Mouse (Mus musculus) hindbrain, embryonic 14.5 days (tissue): Measurements from ENCODE around the gene Csrnp1. TPM values are rescaled to one million over a fixed set of nuclear protein-coding genes. Genes with fewer than 3 reads are reported as not detected.

Experiments used
- ATAC-seq: fragments of 200-750 bp; cut with Nextera tagmentation; 2 replicates; pipeline ENCODE4 v1.8.0; 2017; ENCODE audit warnings: moderate number of reproducible peaks, mild to moderate bottlenecking, moderate TSS enrichment, moderate library complexity; ENCODE audit not compliant: low FRiP score
- DNase-seq: peaks from one replicate; pipeline ENCODE4 v3.0.0-alpha.2; 2015; ENCODE audit warnings: low spot score
- H3K27ac ChIP-seq: fragments of 300-500 bp; sonication (generic); 2 replicates; pipeline ENCODE4 v1.5.1; 2014; ENCODE audit warnings: mild to moderate bottlenecking, moderate library complexity
- H3K27me3 ChIP-seq: fragments of 300-500 bp; sonication (generic); 2 replicates; pipeline ENCODE4 v1.6.1; 2014; ENCODE audit warnings: mild to moderate bottlenecking, low read length, mixed read lengths; ENCODE audit not compliant: control insufficient read depth, insufficient read depth
- H3K36me3 ChIP-seq: fragments of 300-500 bp; sonication (generic); replicated peaks from 2 replicates; pipeline ENCODE4 v1.6.1; 2014; ENCODE audit not compliant: control insufficient read depth, insufficient read depth
- H3K4me1 ChIP-seq: fragments of 300-500 bp; sonication (generic); replicated peaks from 2 replicates; pipeline ENCODE4 v1.6.1; 2014; ENCODE audit warnings: antibody characterized with exemption, low read length, mixed read lengths; ENCODE audit not compliant: control insufficient read depth, insufficient read depth
- H3K4me2 ChIP-seq: fragments of 300-500 bp; sonication (generic); replicated peaks from 2 replicates; pipeline ENCODE4 v1.6.1; 2014; ENCODE audit warnings: mild to moderate bottlenecking, moderate library complexity
- H3K4me3 ChIP-seq: fragments of 300-500 bp; sonication (generic); replicated peaks from 2 replicates; pipeline ENCODE4 v1.5.1; 2014; ENCODE audit warnings: mild to moderate bottlenecking, low read length
- H3K9ac ChIP-seq: fragments of 300-500 bp; sonication (generic); 2 replicates; pipeline ENCODE4 v1.6.1; 2014
- H3K9me3 ChIP-seq: fragments of 300-500 bp; sonication (generic); 2 replicates; pipeline ENCODE4 v1.6.1; 2016; ENCODE audit warnings: low read length; ENCODE audit not compliant: control insufficient read depth
- WGBS: fragments of 180-500 bp; shearing (Covaris S2); extraction: QIAGEN DNeasy Blood & Tissue Kit; methylation state at CpG from one replicate; pipeline ENCODE4 v1.1.7; 2014; 5-methylcytosine and 5-hydroxymethylcytosine counted together
- polyA plus RNA-seq: library from polyadenylated mRNA; unstranded; fragments of >200 nt; fragmentation: Nextera tagmentation; extraction: Ambion mirVana; gene quantifications from 2 replicates; pipeline ENCODE4 v1.2.1, GENCODE M21; 2014

Csrnp1 gene
- polyA plus RNA-seq, 1 experiment from 2014 or later: 0.68 TPM

DNA sequence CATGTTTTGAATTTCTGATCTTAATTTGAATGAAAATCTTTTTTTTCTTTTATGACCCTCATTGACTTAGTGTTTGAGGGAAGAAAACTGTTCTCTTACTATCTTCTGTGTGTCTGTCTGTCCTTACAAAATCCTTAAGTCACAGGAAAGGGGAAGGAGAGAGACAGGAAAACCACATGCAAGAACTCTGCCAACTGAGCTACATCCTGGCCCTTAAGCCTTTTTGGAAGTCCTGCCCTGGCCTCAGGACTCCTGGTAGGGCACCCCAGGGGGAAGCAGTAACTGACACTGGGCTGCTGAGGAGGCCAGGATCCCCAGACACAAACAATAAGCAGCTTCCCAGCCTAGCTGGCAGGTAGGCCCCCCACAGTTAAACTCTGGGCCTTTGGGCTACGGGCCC, 41.1 kb downstream of the Csrnp1 start:
- Histone ChIP-seq H3K27ac (no peak overlapping the region), H3K4me1 (no peaks in the 10 kb centered on the region), H3K4me3 (no peak overlapping the region), H3K9ac (no peak overlapping the region), H3K9me3 (no peaks in the 10 kb centered on the region), H3K36me3 (no peaks in the 10 kb centered on the region), H3K4me2 (no peak overlapping the region), H3K27me3 (no peaks in the 10 kb centered on the region)
- DNase-seq (no peak), ATAC-seq (no peak)
- WGBS: 64% methylated on average over 1 of the region's 1 CpGs

- no peaks in the 10 kb centered on the region for H3K9me3 ChIP-seq
- H3K4me1 ChIP-seq: peaks cover 3% of the 10 kb centered on the region; the same call in 1 of the 2 replicates
- no peak overlapping the region for H3K4me2 ChIP-seq
- DNase-seq (no peak), ATAC-seq (no peak)
- H3K27ac ChIP-seq: no peak overlapping the region
- H3K27me3 ChIP-seq: no peaks in the 10 kb centered on the region
- no peak overlapping the region for H3K9ac ChIP-seq
- H3K4me3 ChIP-seq: no peak overlapping the region
- H3K36me3 ChIP-seq: no peaks in the 10 kb centered on the region
- WGBS: 81% methylated on average over 14 of the region's 14 CpGs
Measured at GRCm38 (mm10) chr9:119941861-119942260, 42.6 kb downstream of the Csrnp1 start.

- Histone ChIP-seq H3K4me1 (peaks cover 7% of the 10 kb centered on the region; the same call in 1 of the 2 replicates), H3K9ac (no peak overlapping the region)
- WGBS: 87% methylated on average over 5 of the region's 5 CpGs
Measured at GRCm38 (mm10) chr9:119941407-119941806, 43.1 kb downstream of the Csrnp1 start.

GRCm38 (mm10) chr9:119939646-119940045, 44.8 kb downstream of the Csrnp1 start:
- Histone ChIP-seq H3K4me1 (peaks cover 9% of the 10 kb centered on the region; the same call in 1 of the 2 replicates), H3K9me3 (no peaks in the 10 kb centered on the region), H3K27me3 (no peaks in the 10 kb centered on the region), H3K36me3 (no peaks in the 10 kb centered on the region), H3K27ac (no peak overlapping the region), H3K4me2 (no peak overlapping the region), H3K9ac (no peak overlapping the region), H3K4me3 (no peak overlapping the region)
- 80% methylated on average over 10 of the region's 10 CpGs for WGBS
- ATAC-seq (no peak), DNase-seq (no peak)

More at GRCm38 (mm10) chr9:119941407-119941806, 43.1 kb downstream of the Csrnp1 start:
- ATAC-seq (no peak), DNase-seq (no peak)
- Histone ChIP-seq H3K4me2 (no peak overlapping the region), H3K4me3 (no peak overlapping the region), H3K27me3 (no peaks in the 10 kb centered on the region), H3K9me3 (no peaks in the 10 kb centered on the region), H3K27ac (no peak overlapping the region), H3K36me3 (no peaks in the 10 kb centered on the region)

DNA sequence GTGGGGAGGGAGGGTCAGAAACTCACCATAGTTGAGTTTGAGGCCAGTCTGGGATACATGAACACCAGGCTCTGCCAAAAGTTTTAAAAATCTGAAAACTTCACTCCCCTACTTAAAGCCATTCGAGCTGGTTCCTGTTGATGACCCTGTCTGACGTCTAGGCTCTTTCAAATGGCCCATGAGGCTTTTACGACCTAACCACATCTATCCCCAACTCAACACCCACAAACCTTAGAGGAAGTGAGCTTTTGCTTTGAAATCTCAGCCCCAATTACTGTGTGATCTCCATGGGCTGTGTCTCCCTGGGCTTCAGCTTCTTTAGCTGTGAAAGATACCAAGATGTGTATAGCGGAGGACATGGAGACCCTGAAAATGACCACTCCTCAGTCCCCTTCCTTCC, 46.0 kb downstream of the Csrnp1 start:
- Histone ChIP-seq H3K27me3 (no peaks in the 10 kb centered on the region), H3K4me1 (peaks cover 9% of the 10 kb centered on the region; the same call in 1 of the 2 replicates), H3K27ac (no peak overlapping the region), H3K9me3 (no peaks in the 10 kb centered on the region), H3K4me2 (no peak overlapping the region), H3K9ac (no peak overlapping the region), H3K36me3 (no peaks in the 10 kb centered on the region), H3K4me3 (no peak overlapping the region)
- DNase-seq: no peak
- 92% methylated on average over 4 of the region's 4 CpGs for WGBS
- ATAC-seq: no peak

DNA sequence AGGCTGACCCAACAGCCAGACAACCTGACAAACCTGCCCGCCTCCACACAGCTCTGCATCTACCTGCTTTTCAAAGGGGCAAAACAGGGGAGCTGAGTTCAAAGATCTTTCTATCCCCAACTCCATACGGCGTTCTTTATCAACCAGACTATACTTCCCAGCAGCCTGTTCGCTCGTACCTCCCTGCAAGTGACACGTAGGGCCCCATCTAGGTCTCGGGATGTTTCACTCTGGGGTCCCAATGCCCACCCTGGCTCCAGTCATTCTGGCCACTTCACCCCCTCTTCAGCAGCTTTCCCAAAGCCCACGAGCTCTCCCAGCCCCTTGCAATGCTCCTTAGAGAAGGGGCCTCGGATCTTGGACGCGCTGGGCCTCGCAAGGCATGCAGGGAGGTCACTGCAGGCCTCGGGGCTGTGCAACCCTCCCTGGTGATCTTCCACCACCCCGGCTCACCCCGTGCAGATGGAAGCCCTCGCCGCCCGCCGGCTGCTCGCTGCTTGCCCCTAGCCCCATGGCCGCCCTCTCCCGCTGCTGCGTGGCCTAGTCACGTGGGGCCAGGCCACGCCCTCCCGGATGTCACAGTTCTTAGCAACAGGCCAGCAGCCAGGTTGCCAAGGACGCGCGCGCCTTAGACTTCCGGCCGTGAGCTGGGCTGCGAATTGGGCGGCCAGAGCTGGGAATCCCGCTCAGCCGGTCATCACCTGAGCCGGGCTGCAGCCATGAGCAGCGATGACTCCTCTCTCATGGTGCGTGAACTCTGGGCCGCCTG, 47.3 kb downstream of the Csrnp1 start, which contains the start of the genes Gorasp1 and Ttc21a:
Gene Gorasp1, minus strand, starts transcription at position 561 of the 769 bp plus-strand sequence.
Gene Ttc21a, plus strand, starts transcription at position 602 of the 769 bp plus-strand sequence.
- H3K27ac ChIP-seq: peak within 1 kb of the TSS; percentile 79
- peak within 1 kb of the TSS; percentile 96 for H3K9ac ChIP-seq
- peak within 1 kb of the TSS; percentile 90 for H3K4me3 ChIP-seq
- peaks cover 5% of the 10 kb centered on the region; the same call in 1 of the 2 replicates for H3K36me3 ChIP-seq
- H3K4me1 ChIP-seq: peaks cover 9% of the 10 kb centered on the region; the same call in 1 of the 2 replicates
- H3K9me3 ChIP-seq: no peaks in the 10 kb centered on the region
- ATAC-seq: peak; percentile 97
- H3K27me3 ChIP-seq: no peaks in the 10 kb centered on the region
- WGBS: 1% methylated on average over 40 of the region's 40 CpGs
- H3K4me2 ChIP-seq: peak within 1 kb of the TSS; percentile 92
- DNase-seq: peak; percentile 93

- Histone ChIP-seq H3K4me1 (peaks cover 9% of the 10 kb centered on the region; the same call in 1 of the 2 replicates), H3K4me2 (no peak overlapping the region), H3K27me3 (no peaks in the 10 kb centered on the region), H3K9me3 (no peaks in the 10 kb centered on the region), H3K9ac (no peak overlapping the region), H3K4me3 (no peak overlapping the region), H3K27ac (no peak overlapping the region), H3K36me3 (peaks cover 33% of the 10 kb centered on the region)
- no peak for ATAC-seq
- no peak for DNase-seq
- 93% methylated on average over 6 of the region's 6 CpGs for WGBS
Measured at GRCm38 (mm10) chr9:119933675-119934074, 50.8 kb downstream of the Csrnp1 start.

DNA sequence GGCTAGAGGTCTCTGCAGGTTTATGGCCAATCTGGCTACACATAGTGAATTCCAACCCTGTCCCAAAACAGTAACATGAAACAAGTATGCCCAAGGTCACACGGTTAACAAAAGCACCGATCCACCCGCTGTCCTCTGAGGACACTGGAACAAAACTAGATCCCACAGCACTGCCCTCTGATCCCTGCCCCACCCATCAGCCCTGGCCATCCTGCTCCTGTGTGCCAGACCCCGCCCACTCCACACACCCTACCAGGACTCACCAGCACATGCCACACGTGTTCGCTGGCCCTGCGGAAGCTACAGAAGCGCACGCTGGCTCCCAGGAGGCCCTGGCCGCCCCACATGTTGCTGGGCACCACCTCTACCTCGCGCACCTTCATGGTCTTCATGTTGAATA, 52.1 kb downstream of the Csrnp1 start:
- H3K36me3 ChIP-seq: peaks cover 46% of the 10 kb centered on the region
- 90% methylated on average over 12 of the region's 12 CpGs for WGBS
- H3K4me3 ChIP-seq: no peak overlapping the region
- no peak for ATAC-seq
- no peak overlapping the region for H3K4me2 ChIP-seq
- H3K27ac ChIP-seq: no peak overlapping the region
- no peaks in the 10 kb centered on the region for H3K9me3 ChIP-seq
- no peak for DNase-seq
- H3K4me1 ChIP-seq: peaks cover 9% of the 10 kb centered on the region; the same call in 1 of the 2 replicates
- H3K9ac ChIP-seq: no peak overlapping the region
- no peaks in the 10 kb centered on the region for H3K27me3 ChIP-seq

DNA sequence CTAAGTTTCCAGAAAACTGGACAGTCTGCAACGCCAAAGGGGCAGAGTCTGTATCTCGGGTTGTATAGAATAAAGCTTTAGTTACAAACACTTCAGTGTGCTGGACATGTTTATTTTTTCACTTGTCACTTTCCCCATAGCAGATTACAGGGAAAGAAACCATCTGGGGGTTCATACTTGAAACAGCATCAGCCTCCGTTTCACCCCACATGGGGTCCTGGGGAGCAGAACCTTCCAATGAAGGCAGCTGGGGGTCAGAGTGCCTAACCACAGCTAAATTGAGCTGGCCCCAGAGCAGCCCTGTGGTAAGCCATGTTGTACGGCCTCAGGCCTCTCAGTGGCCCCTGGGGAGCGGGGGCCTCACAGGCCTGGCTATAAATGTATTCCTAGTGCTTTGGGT, 58.0 kb downstream of the Csrnp1 start:
- ATAC-seq: no peak
- no peak overlapping the region for H3K27ac ChIP-seq
- no peaks in the 10 kb centered on the region for H3K4me1 ChIP-seq
- H3K9me3 ChIP-seq: no peaks in the 10 kb centered on the region
- H3K27me3 ChIP-seq: no peaks in the 10 kb centered on the region
- no peak overlapping the region for H3K4me2 ChIP-seq
- H3K4me3 ChIP-seq: no peak overlapping the region
- WGBS: 89% methylated on average over 5 of the region's 5 CpGs
- no peak overlapping the region for H3K9ac ChIP-seq
- DNase-seq: no peak
- H3K36me3 ChIP-seq: peaks cover 91% of the 10 kb centered on the region
